Mouse (Mus musculus) heart, adult 9 months (tissue): ENCODE results near the gene Mrpl49.
"Not testable (repeated sequence)": the region's sequence is repeated elsewhere in the genome, so short reads cannot be mapped to it uniquely, and the experiment has no call there.

Source experiments
- DNase-seq, 2 experiments: peaks; one replicate each; pipeline ENCODE4 v3.0.0; 2022; ENCODE audit warnings: low spot score in 2 of 2

The Mrpl49 gene

GRCm38 (mm10) chr19:6067011-6067723 lies 9.6 kb upstream of the Mrpl49 start:
- DNase-seq, result peak; percentile 57 to 62

GRCm38 (mm10) chr19:6066571-6066970 lies 9.0 kb upstream of the Mrpl49 start:
- no peak for DNase-seq

- no peak for DNase-seq
Observed at GRCm38 (mm10) chr19:6063081-6063480, 5.5 kb upstream of the Mrpl49 start.

GRCm38 (mm10) chr19:6062418-6062817 lies 4.8 kb upstream of the Mrpl49 start:
- DNase-seq, result no peak

- DNase-seq, result no peak
Observed at GRCm38 (mm10) chr19:6061641-6062302, 4.2 kb upstream of the Mrpl49 start.

GRCm38 (mm10) chr19:6061021-6061533 lies 3.5 kb upstream of the Mrpl49 start, which contains the start of gene Znhit2:
Gene Znhit2 (plus strand): TSS chr19:6061192.
- DNase-seq, result peak; percentile 94 to 97

GRCm38 (mm10) chr19:6058966-6059365 lies 1.4 kb upstream of the Mrpl49 start:
- DNase-seq, result no peak

- no peak for DNase-seq
Observed at GRCm38 (mm10) chr19:6058513-6058912, 928 bp upstream of the Mrpl49 start.

- no peak for DNase-seq
Observed at GRCm38 (mm10) chr19:6056696-6057095, 889 bp downstream of the Mrpl49 start.

GRCm38 (mm10) chr19:6054296-6054695 lies 3.3 kb downstream of the Mrpl49 start:
- no peak for DNase-seq

- no peak for DNase-seq
Observed at GRCm38 (mm10) chr19:6052516-6052915, 5.1 kb downstream of the Mrpl49 start.

- DNase-seq, result peak in 1 of 2 experiments; percentile 19
Observed at GRCm38 (mm10) chr19:6048681-6049410, 8.7 kb downstream of the Mrpl49 start.

- DNase-seq, result no peak
Observed at GRCm38 (mm10) chr19:6047899-6048166, 9.8 kb downstream of the Mrpl49 start.

- DNase-seq, result peak in 1 of 2 experiments; percentile 30
Observed at GRCm38 (mm10) chr19:6047154-6047898, 10.3 kb downstream of the Mrpl49 start.

- peak; percentile 95 to 98 for DNase-seq
Observed at GRCm38 (mm10) chr19:6046294-6047153, 11.1 kb downstream of the Mrpl49 start, which contains the start of gene Syvn1. Gene Syvn1 (plus strand): TSS chr19:6046576.

GRCm38 (mm10) chr19:6045366-6046293 lies 12.0 kb downstream of the Mrpl49 start:
- DNase-seq, result no peak

- not testable (repeated sequence) for DNase-seq
Observed at GRCm38 (mm10) chr19:6044102-6044501, 13.5 kb downstream of the Mrpl49 start.

- DNase-seq, result no peak
Observed at GRCm38 (mm10) chr19:6042293-6042692, 15.3 kb downstream of the Mrpl49 start.

GRCm38 (mm10) chr19:6040002-6040401 lies 17.6 kb downstream of the Mrpl49 start:
- DNase-seq, result no peak

- DNase-seq, result no peak
Observed at GRCm38 (mm10) chr19:6038326-6038725, 19.3 kb downstream of the Mrpl49 start.
